ENCODE assay signal across 14 mouse cellular contexts in the genomic region with DNA sequence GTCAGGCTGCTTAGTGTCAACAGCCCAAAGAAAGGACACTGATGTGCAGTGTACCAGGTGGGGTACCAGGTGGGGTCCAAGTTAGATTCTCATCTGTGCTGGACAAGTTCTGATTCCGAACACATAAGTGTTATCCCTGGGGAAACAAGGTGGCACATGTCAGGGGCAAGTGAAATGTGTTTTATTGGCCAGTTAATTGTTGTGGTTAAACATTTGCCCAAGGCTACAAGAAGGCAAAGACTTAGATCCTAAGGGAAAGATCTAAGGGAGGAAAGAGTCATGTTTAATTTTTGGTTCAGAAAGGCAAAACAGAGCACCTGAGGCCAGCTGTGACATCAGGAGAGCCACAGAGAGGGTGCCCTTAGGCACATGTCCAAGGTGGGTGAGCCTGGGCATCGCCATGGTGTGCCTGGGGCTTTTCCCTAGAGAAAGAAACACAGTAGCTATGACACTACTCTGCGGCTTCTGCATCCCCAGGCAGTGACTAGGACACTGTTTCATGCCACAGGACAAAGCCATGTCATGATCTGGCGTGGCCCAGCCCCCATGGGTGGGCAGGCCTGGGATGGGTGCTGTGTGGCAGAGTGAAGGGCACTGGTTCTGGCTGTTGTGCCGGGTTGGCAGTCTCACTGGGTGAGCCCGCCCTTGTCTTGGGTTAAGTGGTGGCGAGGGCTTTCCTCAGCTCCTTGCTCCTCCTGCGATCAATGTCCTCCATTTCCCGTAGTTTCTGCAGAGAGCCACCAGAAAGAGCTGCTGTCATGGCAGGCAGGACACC. TPM values are rescaled to one million over a fixed set of nuclear protein-coding genes. Genes with fewer than 3 reads are reported as not detected.
"Had no signal": no experiment of that assay in that cellular context is flagged by ENCODE, and none has a peak within 500 bp of the region (broad histone marks: within the 10 kb centered on the region; RNA-seq: fewer than 3 reads in every experiment).

No protein-coding gene starts in this region.

- H3K4me2 ChIP-seq: intestine, embryonic 15.5 days; kidney, embryonic 15.5 days; liver, embryonic 11.5 days; liver, embryonic 15.5 days; midbrain, embryonic 12.5 days; neural tube, embryonic 12.5 days had no signal

- H3K27me3 ChIP-seq: intestine, embryonic 15.5 days; kidney, embryonic 15.5 days; midbrain, embryonic 12.5 days; neural tube, embryonic 12.5 days had no signal

- H3K9me3 ChIP-seq: intestine, embryonic 15.5 days; kidney, embryonic 15.5 days; liver, embryonic 15.5 days; midbrain, embryonic 12.5 days; neural tube, embryonic 12.5 days had no signal

- H3K4me3 ChIP-seq: intestine, embryonic 15.5 days; kidney, embryonic 15.5 days; layer of hippocampus, adult 2 months; liver, embryonic 15.5 days; megakaryocyte, embryonic 14.5 days; midbrain, embryonic 12.5 days; neural tube, embryonic 12.5 days had no signal

- H3K27ac ChIP-seq: intestine, embryonic 15.5 days; layer of hippocampus, adult 2 months; liver, embryonic 15.5 days; macrophage; midbrain, embryonic 12.5 days; neural tube, embryonic 12.5 days had no signal

- H3K9ac ChIP-seq: intestine, embryonic 15.5 days; kidney, embryonic 15.5 days; liver, embryonic 15.5 days; midbrain, embryonic 12.5 days; neural tube, embryonic 12.5 days had no signal

- H3K4me1 ChIP-seq: intestine, embryonic 15.5 days; liver, embryonic 15.5 days; megakaryocyte, embryonic 14.5 days had no signal

- DNase-seq: lung, adult 2 months; lung, postnatal 10 days; right cerebral cortex, adult 18-20 months; right cerebral cortex, postnatal 25 days; thymus, postnatal 36 days had no signal

- ATAC-seq: intestine, embryonic 15.5 days had no signal

RNA-seq across cellular contexts. Expression of a gene that starts 30.4 kb away (rescaled TPM):
- polyA plus RNA-seq: macrophage had no signal
